Mouse (Mus musculus): ENCODE results near the gene Vsnl1.

The Vsnl1 gene

DNA sequence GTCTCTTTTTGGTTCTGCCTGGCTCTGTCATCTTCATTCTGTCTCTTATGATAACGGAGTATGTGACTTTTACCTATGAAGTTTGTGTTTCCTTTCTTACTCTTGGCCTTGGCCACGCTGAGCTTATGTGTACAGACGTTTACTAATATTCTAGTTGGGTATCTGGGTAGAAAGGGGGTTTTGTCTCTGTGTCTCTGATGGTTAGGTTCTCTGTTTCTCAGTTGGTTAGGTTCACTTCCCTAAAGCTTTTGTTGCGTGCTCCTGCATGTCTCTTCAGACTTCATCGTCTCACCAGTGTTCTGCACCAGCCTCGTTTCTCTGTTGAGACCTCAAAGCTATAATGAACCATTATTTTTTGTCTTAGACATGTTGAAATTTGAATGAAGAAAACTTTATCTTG is 159.2 kb downstream of the Vsnl1 start:
- no peak for DNase-seq (ENCODE audit: low spot score in 2 of 2)

DNA sequence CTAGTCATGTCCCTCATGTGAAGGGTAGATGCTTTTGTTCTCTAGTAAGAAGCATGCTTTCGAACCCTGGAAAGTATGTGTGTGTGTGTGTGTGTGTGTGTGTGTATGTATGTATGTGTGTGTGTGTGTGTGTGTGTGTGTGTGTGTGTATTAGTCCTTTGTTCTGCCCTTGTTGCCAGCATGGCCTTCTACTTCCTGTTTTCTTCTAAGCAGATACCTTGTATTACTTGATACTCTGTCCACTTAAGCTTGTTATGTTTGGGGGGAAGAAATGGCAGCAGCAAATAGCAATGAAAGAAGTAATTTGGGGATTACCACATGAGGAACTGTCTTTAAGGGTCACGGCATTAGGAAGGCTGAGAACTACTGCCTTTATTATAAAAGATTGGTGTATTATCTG is 159.8 kb downstream of the Vsnl1 start:
- no peak for DNase-seq (ENCODE audit: low spot score in 2 of 2)

Measured in thymus, postnatal 10 days (tissue).